Mouse (Mus musculus) macrophage (primary cell): ENCODE measurements around the gene A930018P22Rik. TPM values are rescaled to one million over a fixed set of nuclear protein-coding genes. Genes with fewer than 3 reads are reported as not detected.

ENCODE experiments used
- H3K27ac ChIP-seq: fragments of 350-480 bp; formaldehyde crosslinking; 2 replicates; pipeline ENCODE4 v1.9.0; 2021
- H3K36me3 ChIP-seq: fragments of 350-480 bp; formaldehyde crosslinking; 2 replicates; pipeline ENCODE4 v1.9.0; 2021; ENCODE audit errors: inconsistent target
- H3K4me3 ChIP-seq: fragments of 350-480 bp; formaldehyde crosslinking; 2 replicates; pipeline ENCODE4 v1.9.0; 2021; ENCODE audit errors: inconsistent target
- H3K79me2 ChIP-seq: fragments of 350-480 bp; formaldehyde crosslinking; 2 replicates; pipeline ENCODE4 v1.9.0; 2021; ENCODE audit errors: inconsistent target
- WGBS: methylation state at CpG from one replicate; pipeline ENCODE4 v1.1.7; 2026; ENCODE audit warnings: inconsistent platforms; ENCODE audit not compliant: missing documents; 5-methylcytosine and 5-hydroxymethylcytosine counted together
- polyA plus RNA-seq: library from polyadenylated mRNA; stranded (reverse); fragments of 250-400 nt; gene quantifications from 3 replicates; pipeline ENCODE4 v1.2.4, GENCODE M21; 2018; ENCODE audit warnings: inconsistent platforms

Gene A930018P22Rik
- polyA plus RNA-seq, 1 experiment from 2014 or later: not detected

DNA sequence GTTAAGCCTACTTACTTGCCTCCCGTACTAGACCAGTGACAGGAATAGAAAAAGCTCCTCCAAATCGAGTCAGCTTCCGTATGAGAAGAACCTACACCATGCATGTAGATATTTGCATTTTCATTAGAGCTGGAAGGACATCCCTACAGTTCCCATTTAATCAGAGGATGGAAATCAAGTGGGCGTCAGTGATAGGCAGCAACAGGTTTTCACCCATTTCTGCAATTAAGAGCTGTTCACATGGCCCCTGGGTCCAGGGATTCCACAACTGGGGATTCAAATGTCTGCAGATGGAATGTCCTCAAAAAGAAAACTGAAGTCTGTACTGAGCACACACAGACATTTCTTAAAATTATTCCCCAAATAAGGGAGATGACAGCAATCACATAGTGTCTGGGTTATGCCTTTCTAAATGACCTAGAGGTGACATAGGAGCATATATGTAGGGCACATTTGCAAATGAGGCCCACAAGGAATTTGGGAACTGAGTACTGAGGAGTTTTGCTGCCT lies 41.5 kb downstream of the A930018P22Rik start:
- WGBS: 88% methylated on average over 4 of the region's 4 CpGs
- Histone ChIP-seq H3K4me3 (no peak overlapping the region), H3K36me3 (no peaks in the 10 kb centered on the region), H3K79me2 (no peaks in the 10 kb centered on the region), H3K27ac (no peak overlapping the region)

DNA sequence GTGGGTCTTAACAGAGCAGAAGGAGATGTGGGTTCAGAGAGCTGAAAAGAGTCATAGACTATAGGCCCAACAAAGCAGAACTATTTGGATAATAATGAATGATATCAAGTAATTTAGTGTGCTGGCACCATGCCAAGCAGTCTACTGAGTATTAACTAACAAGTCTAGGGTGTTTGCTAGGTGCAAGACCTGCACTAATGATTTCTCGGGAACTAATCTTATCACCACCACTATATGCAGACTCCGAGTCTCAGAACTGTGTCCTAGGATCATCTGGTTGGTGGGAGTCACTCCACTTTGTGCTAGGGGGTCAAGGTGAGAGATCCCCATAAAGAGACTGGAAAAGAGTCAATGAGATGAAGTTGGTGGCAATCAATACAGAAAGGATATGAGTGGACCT lies 43.1 kb downstream of the A930018P22Rik start:
- 89% methylated on average over 2 of the region's 2 CpGs for WGBS
- Histone ChIP-seq H3K36me3 (no peaks in the 10 kb centered on the region), H3K79me2 (no peaks in the 10 kb centered on the region), H3K4me3 (no peak overlapping the region), H3K27ac (no peak overlapping the region)

DNA sequence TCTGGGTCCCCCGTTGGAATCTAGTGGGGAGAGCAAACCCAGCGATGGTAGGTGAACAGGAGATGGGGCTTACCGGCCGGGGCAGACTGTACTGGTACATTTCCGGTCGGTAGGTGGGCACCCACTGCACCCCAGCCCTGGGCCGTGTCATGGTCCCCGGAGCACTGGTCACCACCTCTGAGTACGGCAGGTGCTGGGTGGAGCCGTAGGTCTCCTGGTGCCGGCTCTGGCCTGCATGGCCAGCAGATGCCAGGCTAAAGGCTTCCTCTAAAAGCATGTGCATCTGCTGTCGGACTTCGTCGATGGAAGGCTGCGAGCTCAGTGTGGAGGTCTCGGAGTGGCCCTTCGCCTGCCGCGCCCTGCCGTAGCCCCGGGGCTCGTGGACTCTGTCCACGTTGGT lies 45.2 kb downstream of the A930018P22Rik start:
- Histone ChIP-seq H3K4me3 (no peak overlapping the region), H3K36me3 (no peaks in the 10 kb centered on the region), H3K27ac (no peak overlapping the region), H3K79me2 (no peaks in the 10 kb centered on the region)
- WGBS: 95% methylated on average over 23 of the region's 23 CpGs

- H3K36me3 ChIP-seq: no peaks in the 10 kb centered on the region
- WGBS: 92% methylated on average over 17 of the region's 17 CpGs
- H3K4me3 ChIP-seq: no peak overlapping the region
- no peaks in the 10 kb centered on the region for H3K79me2 ChIP-seq
- no peak overlapping the region for H3K27ac ChIP-seq
Measured at GRCm38 (mm10) chr2:104168186-104168896, 45.8 kb downstream of the A930018P22Rik start.

GRCm38 (mm10) chr2:104172695-104173348 lies 50.3 kb downstream of the A930018P22Rik start:
- no peaks in the 10 kb centered on the region for H3K36me3 ChIP-seq
- H3K4me3 ChIP-seq: no peak overlapping the region
- WGBS: 26% methylated on average over 11 of the region's 11 CpGs

DNA sequence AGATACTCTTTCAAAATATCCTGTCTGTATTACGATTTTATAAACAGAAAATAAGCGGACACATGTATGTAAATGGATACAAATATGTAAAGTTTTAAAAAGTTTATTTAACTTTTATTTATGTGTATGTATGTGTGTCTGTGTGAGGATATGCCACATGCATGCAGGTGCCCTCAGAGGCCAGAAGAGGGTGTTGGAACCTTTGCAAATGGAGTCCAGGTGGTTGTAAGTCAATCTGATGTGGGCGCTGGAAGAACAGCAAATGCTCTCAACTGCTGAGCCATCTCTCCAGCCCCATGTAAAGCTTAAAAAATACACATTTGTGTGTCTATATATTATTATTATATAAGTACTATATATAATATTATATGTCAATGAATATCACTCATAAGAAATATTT lies 50.9 kb downstream of the A930018P22Rik start:
- Histone ChIP-seq H3K79me2 (no peaks in the 10 kb centered on the region), H3K36me3 (no peaks in the 10 kb centered on the region), H3K4me3 (no peak overlapping the region), H3K27ac (no peak overlapping the region)
- WGBS: 87% methylated on average over 3 of the region's 3 CpGs

More at GRCm38 (mm10) chr2:104172695-104173348, 50.3 kb downstream of the A930018P22Rik start:
- Histone ChIP-seq H3K79me2 (no peaks in the 10 kb centered on the region), H3K27ac (no peak overlapping the region)

Other genes with a start within 250 kb of the A930018P22Rik start
- 181 to 268 TPM (median 246 TPM) in 3 replicates for gene Lmo2, start 164.8 kb upstream of the A930018P22Rik start, polyA plus RNA-seq
- 26.0 to 39.2 TPM (median 26.9 TPM) in 3 replicates for gene Fbxo3, start 95.0 kb upstream of the A930018P22Rik start, polyA plus RNA-seq
- not detected in 3 replicates for gene 4931422A03Rik, start 94.4 kb upstream of the A930018P22Rik start, polyA plus RNA-seq
- not detected in 3 replicates for gene Gm10912, start 56.9 kb upstream of the A930018P22Rik start, polyA plus RNA-seq
- gene Gm10799, start 54.2 kb upstream of the A930018P22Rik start, polyA plus RNA-seq: not detected in 3 replicates
- gene Cd59b, start 52.9 kb upstream of the A930018P22Rik start, polyA plus RNA-seq: 0.80 to 1.4 TPM in 2 of 3 replicates, not detected in the other
- 6.7 to 13.2 TPM (median 11.5 TPM) in 3 replicates for gene Cd59a, start 27.0 kb upstream of the A930018P22Rik start, polyA plus RNA-seq